Mouse (Mus musculus) cerebellum, adult 2 months (tissue): ENCODE results near the gene Cldn5.

Source experiments
- CTCF ChIP-seq: fragments of 200-500 bp; IDR thresholded peaks from 2 replicates; pipeline ENCODE4 v1.5.1; 2011; ENCODE audit warnings: low read depth, mild to moderate bottlenecking, control low read depth, low read length, moderate library complexity, borderline replicate concordance; ENCODE audit not compliant: insufficient read depth
- POLR2A ChIP-seq: fragments of 200-500 bp; IDR thresholded peaks from 2 replicates; pipeline ENCODE4 v1.6.1; 2011; ENCODE audit warnings: low read length, control low read depth, borderline replicate concordance; ENCODE audit not compliant: insufficient read depth

- no peak for TF ChIP-seq CTCF
- TF ChIP-seq POLR2A: no peak
Observed at GRCm38 (mm10) chr16:18795223-18795899, 18.7 kb downstream of the Cldn5 start.
